Mouse (Mus musculus) liver, embryonic 14.5 days (tissue): ENCODE results near the gene Kdm2a. TPM values are rescaled to one million over a fixed set of nuclear protein-coding genes. Genes with fewer than 3 reads are reported as not detected.

ENCODE experiments used
- ATAC-seq: fragments of 200-750 bp; cut with Nextera tagmentation; 2 replicates; pipeline ENCODE4 v1.8.0; 2017; ENCODE audit warnings: moderate number of reproducible peaks, mild to moderate bottlenecking, moderate library complexity; ENCODE audit not compliant: insufficient read depth
- DNase-seq, 3 experiments: peaks; one replicate each; pipeline ENCODE4 v3.0.0-alpha.2; 2012 to 2013; ENCODE audit warnings: low read depth in 3 of 3, low spot score in 3 of 3
- H3K27ac ChIP-seq: fragments of 300-500 bp; sonication (generic); 2 replicates; pipeline ENCODE4 v1.5.1; 2014; ENCODE audit warnings: moderate library complexity, mild to moderate bottlenecking, control low read depth, inconsistent platforms
- H3K27me3 ChIP-seq: fragments of 300-500 bp; sonication (generic); 2 replicates; pipeline ENCODE4 v1.6.1; 2014; ENCODE audit warnings: mild to moderate bottlenecking, low read length, moderate library complexity; ENCODE audit not compliant: control insufficient read depth, insufficient read depth
- H3K36me3 ChIP-seq: fragments of 300-500 bp; sonication (generic); replicated peaks from 2 replicates; pipeline ENCODE4 v1.6.1; 2014; ENCODE audit warnings: low read depth; ENCODE audit not compliant: control insufficient read depth, insufficient read depth
- H3K4me1 ChIP-seq, 2 experiments: fragments of 200-500 bp in 1 of 2; fragments of 300-500 bp in 1 of 2; sonication (generic) in 1 of 2; replicated peaks; 2 replicates each; pipeline ENCODE4 v1.6.1; 2012 to 2014; ENCODE audit warnings: antibody characterized with exemption in 1 of 2, inconsistent platforms in 1 of 2, low read length in 1 of 2; ENCODE audit not compliant: control insufficient read depth in 2 of 2, insufficient read depth in 2 of 2
- H3K4me2 ChIP-seq: fragments of 300-500 bp; sonication (generic); 2 replicates; pipeline ENCODE4 v1.6.1; 2014; ENCODE audit warnings: low read depth, mild to moderate bottlenecking, control low read depth, moderate library complexity
- H3K4me3 ChIP-seq, 2 experiments: fragments of 200-500 bp in 1 of 2; fragments of 300-500 bp in 1 of 2; sonication (generic) in 1 of 2; 2 replicates each; pipeline ENCODE4 v1.5.1; 2012 to 2014; ENCODE audit warnings: low read depth in 2 of 2, low read length in 2 of 2, mild to moderate bottlenecking in 2 of 2, control low read depth in 1 of 2, inconsistent platforms in 1 of 2, moderate library complexity in 1 of 2; ENCODE audit not compliant: insufficient read depth in 1 of 2
- H3K9ac ChIP-seq: fragments of 300-500 bp; sonication (generic); replicated peaks from 2 replicates; pipeline ENCODE4 v1.6.1; 2014; ENCODE audit warnings: mild to moderate bottlenecking, control low read depth, moderate library complexity
- H3K9me3 ChIP-seq: fragments of 300-500 bp; sonication (generic); 2 replicates; pipeline ENCODE4 v1.6.1; 2016; ENCODE audit warnings: low read length, mixed read lengths; ENCODE audit not compliant: control insufficient read depth
- CTCF ChIP-seq: IDR thresholded peaks from 2 replicates; pipeline ENCODE4 v1.5.1; 2016; ENCODE audit warnings: antibody characterized with exemption, low read depth, control low read depth
- EP300 ChIP-seq: IDR thresholded peaks from 2 replicates; pipeline ENCODE4 v1.6.1; 2016; ENCODE audit warnings: antibody characterized with exemption, low read depth
- WGBS: fragments of 180-500 bp; shearing (Covaris S2); extraction: QIAGEN DNeasy Blood & Tissue Kit; methylation state at CpG from one replicate; pipeline ENCODE4 v1.1.7; 2014; ENCODE audit not compliant: insufficient replicate concordance; 5-methylcytosine and 5-hydroxymethylcytosine counted together
- polyA plus RNA-seq, 2 experiments: library from polyadenylated mRNA; depleted of rRNA in 1 of 2; stranded (reverse) in 1 of 2; unstranded in 1 of 2; fragments of >200 nt; fragmentation: Nextera tagmentation in 1 of 2; extraction: Ambion mirVana in 1 of 2; gene quantifications; 2 replicates each; pipeline versions ENCODE4 v1.2.1 to v1.2.3; 2012 to 2014

The Kdm2a gene
- polyA plus RNA-seq, 2 experiments, result 12.4 to 19.0 TPM

DNA sequence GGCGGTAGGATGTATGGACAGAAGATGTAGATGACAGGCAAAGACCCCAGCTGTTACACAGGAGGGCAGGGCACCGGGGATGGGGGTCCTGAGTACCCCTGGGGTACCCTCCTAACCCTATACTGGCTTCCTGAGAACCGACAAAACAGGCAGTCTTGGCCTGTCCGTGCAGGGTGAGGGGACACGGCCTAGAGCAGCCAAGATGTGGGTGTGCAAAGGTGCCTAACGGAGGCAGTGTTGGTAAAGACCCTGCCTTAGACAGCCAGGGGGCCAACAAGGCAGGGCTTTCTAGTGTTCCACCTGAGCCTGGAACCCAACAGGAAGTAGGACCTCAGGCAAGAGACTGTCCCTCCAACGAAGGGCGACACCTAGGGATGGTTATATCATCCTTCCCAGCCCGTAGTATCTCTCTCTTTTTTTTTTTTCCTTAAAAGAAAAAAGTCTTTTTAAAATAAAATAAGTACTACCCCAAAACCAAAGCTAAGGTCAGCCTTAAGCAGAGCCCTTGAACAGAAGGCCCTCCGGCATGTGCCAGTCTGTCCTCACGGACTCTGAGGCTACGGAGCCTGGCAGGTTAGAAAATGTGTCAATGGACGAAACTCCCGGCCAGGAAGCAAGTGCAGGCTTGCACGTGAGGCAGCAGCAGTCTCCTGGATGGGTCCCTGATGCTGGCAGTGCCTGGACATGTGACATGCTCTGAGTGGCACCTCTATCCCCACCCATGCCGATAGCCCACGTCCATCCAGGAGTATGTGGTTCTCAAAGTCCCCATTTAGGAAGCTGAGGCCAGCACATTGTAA is 99.6 kb downstream of the Kdm2a start:
- 66% methylated on average over 17 of the region's 17 CpGs for WGBS
- H3K4me1 ChIP-seq, result peaks cover 2 to 56% of the 10 kb centered on the region in 2 experiments; a peak in 3 of 4 replicates
- H3K4me3 ChIP-seq, result no peak overlapping the region
- H3K4me2 ChIP-seq, result no peak overlapping the region
- no peak for TF ChIP-seq EP300
- peak; percentile 6; the same call in 1 of the 2 replicates for TF ChIP-seq CTCF
- ATAC-seq (no peak), DNase-seq (no peak)
- H3K36me3 ChIP-seq, result no peaks in the 10 kb centered on the region; the same call in 1 of the 2 replicates
- no peaks in the 10 kb centered on the region for H3K9me3 ChIP-seq
- H3K9ac ChIP-seq, result no peak overlapping the region
- no peak overlapping the region for H3K27ac ChIP-seq
- no peaks in the 10 kb centered on the region for H3K27me3 ChIP-seq

DNA sequence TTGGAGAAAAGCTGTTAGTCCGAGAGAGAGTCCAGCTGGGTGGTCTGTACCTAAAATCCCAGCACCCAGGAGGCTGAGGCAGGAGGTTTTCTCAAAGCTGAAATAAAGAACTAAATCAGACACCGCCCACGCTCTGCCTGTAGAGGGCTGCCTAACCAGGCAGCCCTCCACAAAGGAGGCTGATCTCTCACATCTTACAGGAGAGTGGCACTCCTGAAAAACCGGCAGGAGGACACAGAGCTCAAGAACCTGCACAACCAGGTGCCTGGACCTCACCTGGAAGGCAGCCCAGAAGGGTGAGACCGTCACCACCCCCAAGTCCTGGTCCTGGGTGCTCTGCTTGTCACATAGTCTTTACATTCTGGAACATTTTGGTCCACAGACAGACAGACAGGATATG is 100.2 kb downstream of the Kdm2a start:
- H3K36me3 ChIP-seq, result no peaks in the 10 kb centered on the region; the same call in 1 of the 2 replicates

DNA sequence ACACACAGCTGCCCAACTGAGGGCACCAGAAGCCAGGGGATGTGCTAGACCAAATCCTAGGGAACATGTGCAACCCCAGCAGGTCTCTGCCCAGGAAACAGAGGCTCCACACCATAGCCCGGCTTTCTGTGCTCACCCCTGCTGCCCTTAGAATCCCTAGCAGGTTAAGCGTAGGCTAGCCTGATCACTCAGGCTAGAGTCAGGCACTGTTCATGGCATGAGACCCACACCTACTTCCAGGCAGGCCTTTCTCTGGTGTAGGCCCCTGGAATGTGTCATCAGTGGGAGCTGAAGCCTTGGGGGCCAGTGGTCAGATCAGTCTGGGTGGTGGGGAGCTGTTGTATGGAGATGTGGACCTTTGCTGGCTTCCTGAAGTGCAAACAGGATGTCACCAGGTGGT is 101.5 kb downstream of the Kdm2a start:
- Histone ChIP-seq H3K4me2 (no peak overlapping the region), H3K27ac (no peak overlapping the region), H3K4me1 (peaks cover 2 to 42% of the 10 kb centered on the region in 2 experiments; a peak in 3 of 4 replicates), H3K27me3 (no peaks in the 10 kb centered on the region), H3K36me3 (peaks cover 5% of the 10 kb centered on the region), H3K9ac (no peak overlapping the region), H3K9me3 (no peaks in the 10 kb centered on the region), H3K4me3 (no peak overlapping the region)
- 69% methylated on average over 2 of the region's 2 CpGs for WGBS
- DNase-seq, result no peak
- no peak for ATAC-seq
- TF ChIP-seq CTCF (no peak), EP300 (no peak)

More for the DNA sequence above, 100.2 kb downstream of the Kdm2a start:
- Histone ChIP-seq H3K9me3 (no peaks in the 10 kb centered on the region), H3K27ac (no peak overlapping the region), H3K4me3 (no peak overlapping the region), H3K4me1 (peaks cover 2 to 50% of the 10 kb centered on the region in 2 experiments; a peak in 3 of 4 replicates), H3K9ac (no peak overlapping the region), H3K4me2 (no peak overlapping the region), H3K27me3 (no peaks in the 10 kb centered on the region)
- ATAC-seq, result no peak
- WGBS, result 57% methylated on average over 5 of the region's 5 CpGs
- TF ChIP-seq EP300, result no peak
- 0 out of 2 replicates have a peak, but pooled peaks have one; percentile 14 for TF ChIP-seq CTCF
- DNase-seq, result no peak

DNA sequence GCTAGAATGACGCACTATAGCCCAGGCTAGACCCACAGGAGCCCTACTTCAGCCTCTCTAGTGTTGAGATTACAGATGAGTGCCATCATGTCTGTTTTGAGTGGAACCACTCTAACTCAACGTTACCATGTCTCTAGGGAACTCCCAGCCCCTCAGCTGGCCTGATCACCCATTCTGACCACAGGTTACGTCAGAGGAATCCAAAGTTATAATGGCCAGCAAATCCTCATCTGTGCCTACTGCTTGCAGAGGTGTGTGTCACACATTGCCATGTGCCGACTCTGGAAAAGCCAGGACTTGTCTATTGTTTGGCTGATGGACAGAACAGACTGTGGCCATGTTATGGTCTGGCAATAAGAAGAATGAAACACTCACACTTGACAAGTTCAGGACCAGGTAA is 102.7 kb downstream of the Kdm2a start:
- DNase-seq (no peak), ATAC-seq (no peak)
- Histone ChIP-seq H3K27me3 (no peaks in the 10 kb centered on the region), H3K27ac (no peak overlapping the region), H3K4me2 (no peak overlapping the region), H3K4me3 (no peak overlapping the region), H3K4me1 (peaks cover 2 to 31% of the 10 kb centered on the region in 2 experiments; a peak in 3 of 4 replicates), H3K9ac (no peak overlapping the region), H3K36me3 (peaks cover 16% of the 10 kb centered on the region), H3K9me3 (no peaks in the 10 kb centered on the region)
- TF ChIP-seq EP300, result no peak
- no peak for TF ChIP-seq CTCF
- 64% methylated on average over 4 of the region's 4 CpGs for WGBS

DNA sequence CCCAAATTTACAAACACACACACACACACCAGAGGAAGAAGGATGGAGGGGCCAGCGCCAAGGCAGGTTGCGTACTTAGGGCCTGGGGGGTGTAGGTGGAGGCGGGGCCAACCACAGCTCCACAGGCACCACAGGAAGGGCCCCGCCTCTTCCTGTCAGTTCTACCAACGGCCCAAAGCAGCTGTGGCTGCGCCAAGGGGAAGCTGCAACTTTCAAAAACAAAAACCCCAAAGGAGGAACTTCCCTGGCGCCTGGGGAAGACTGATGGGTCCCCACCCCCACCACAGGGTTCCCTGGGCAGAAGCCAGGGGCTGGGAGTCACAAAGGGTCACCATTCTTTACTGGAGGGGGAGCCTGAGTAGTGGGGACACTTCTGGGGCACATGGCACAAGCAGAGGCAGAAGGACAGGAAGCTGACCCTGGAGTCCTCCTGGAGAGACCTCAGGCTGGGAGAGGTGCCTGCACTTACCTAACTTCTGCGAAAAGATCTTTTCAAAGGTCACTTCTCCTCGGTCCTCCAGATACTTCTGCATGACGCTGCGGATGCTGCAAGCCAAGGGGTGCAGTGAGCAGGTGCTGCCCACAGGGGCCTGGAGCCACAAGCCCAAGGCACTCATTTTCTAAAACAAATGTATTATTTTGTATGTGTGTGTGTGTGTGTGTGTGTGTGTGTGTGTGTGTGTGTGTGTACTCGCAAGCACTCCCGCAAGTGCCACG is 103.5 kb downstream of the Kdm2a start:
- DNase-seq, result no peak
- H3K9ac ChIP-seq, result no peak overlapping the region
- H3K27me3 ChIP-seq, result no peaks in the 10 kb centered on the region
- ATAC-seq, result peak; percentile 56; the same call in 1 of the 2 replicates
- 28% methylated on average over 14 of the region's 14 CpGs for WGBS
- H3K27ac ChIP-seq, result no peak overlapping the region
- peaks cover 22% of the 10 kb centered on the region for H3K36me3 ChIP-seq
- H3K4me3 ChIP-seq, result no peak overlapping the region
- H3K9me3 ChIP-seq, result no peaks in the 10 kb centered on the region
- H3K4me1 ChIP-seq, result peaks cover 2 to 23% of the 10 kb centered on the region in 2 experiments; a peak in 3 of 4 replicates
- TF ChIP-seq CTCF (no peak), EP300 (no peak)
- 0 out of 2 replicates have a peak overlapping the region, but pooled peaks have one; percentile 1 for H3K4me2 ChIP-seq
